Mouse (Mus musculus): Measurements from ENCODE around the gene Ttll5.

DNA sequence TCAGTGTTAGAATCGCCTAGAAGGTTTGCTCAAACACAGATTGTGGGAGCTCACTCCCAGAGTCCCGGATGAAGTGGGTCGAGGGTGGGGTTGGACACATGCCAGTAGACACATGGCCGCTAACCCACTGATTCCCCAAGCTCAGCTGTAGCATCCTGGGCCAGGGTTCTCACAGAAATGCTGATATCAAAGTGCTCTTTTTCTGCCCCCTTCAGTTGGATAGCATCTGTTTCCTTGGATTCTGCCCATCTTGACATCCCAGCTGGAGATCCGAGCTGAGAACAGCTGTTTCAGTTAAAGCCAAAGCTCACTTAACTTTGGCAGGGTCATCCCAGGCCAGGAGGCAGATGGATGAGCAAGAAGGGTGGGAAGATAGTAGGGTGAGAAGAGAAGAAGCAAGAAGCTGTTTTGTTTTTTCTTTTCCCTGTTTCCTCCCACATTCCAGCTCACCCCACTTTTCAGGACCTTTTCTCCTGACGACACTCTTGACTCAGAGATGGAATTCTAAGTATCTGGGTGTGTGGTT is 31.6 kb upstream of the Ttll5 start:
- TF ChIP-seq POLR2AphosphoS5 (IDR thresholded peaks at IDR 0.05; ENCODE audit: insufficient replicate concordance, low read depth, low read length) (no peak), CTCF (IDR thresholded peaks at IDR 0.05; ENCODE audit: low read depth, low read length) (no peak)
